Mouse (Mus musculus): Measurements from ENCODE around the gene Tspan32.

Tspan32 gene

DNA sequence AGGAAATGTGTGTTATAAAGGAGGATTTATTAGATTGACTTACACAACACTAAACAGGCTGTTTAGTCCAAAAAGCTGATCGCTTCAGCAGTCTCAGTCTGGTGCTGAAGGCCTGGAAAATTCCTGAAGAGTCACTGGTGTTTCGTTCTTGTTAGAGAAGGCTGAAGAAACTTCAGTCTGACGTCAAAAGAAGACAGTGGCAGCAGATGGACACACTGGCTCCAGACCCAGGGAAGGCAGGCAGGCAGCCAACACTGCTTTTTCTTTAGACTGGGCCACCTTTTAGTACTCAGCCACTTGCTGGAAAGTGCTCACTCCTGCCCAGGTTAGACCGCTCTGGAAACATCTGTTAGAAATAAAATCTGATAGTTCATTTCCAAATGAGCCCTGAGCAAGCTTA, 28.7 kb downstream of the Tspan32 start:
- DNase-seq (ENCODE audit: low read depth, low spot score): peak; percentile 38

DNA sequence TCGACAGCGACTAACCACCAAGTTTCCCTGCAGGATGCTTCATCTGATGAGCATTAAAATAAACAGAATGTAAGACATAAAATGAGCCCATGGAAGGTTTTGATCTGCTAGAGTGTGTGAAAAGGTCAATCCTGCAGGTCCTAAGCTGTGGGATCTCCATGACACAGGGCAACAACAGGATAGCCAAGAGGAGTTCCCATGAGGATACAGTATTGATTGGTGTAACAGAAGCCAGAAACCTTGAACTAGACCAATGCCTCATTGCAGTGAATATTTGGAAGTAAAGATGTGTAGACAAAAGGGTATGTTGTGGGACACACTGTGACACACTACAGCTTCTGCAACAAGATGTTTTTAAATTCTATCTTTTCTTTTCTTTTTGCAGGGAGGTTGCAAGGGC, 29.3 kb downstream of the Tspan32 start:
- DNase-seq (ENCODE audit: low read depth, low spot score): no peak

DNA sequence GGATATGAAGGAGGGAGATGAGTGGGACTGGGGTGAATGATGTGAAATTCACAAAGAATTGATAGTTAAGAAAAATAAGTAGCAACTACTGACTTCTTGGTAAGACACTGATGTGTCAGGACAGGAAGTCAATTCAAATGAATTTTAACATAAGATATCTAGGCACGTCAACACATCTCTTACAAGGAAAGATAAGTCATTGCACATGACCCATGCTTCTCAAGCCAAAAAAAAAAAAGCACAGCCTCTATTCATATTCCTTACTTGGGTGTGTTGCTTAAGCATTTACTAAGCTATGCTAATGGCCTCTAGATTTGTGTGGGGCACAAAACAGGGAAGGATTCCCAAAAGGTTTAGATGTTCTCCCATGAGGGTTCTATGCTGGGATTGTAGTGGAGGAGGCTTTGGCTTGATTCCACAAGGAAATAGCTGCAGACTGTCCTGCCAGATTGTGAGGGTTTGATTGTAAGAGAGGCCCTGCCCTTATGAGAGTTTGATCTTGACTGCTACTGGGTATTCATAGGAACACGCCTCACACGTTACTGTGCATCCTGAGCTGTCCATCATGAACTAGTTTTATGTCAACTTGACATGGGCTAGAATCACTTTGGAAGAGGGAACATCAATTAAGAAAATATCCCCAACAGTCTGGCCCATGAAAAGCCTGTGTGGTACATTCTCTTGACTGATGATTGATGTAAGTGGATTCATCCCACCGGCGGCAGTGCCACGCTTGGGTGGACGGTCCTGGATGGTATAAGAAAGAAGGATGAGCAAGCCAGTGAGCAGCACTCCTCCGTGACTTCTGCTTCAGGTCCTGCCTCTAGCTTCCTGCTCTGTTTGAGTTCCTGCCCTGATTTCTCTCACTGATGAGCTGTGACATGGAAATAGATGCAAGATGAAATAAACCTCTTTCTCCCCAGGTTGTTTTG, 29.9 kb downstream of the Tspan32 start:
- peak; percentile 32 for DNase-seq (ENCODE audit: low read depth, low spot score)

DNA sequence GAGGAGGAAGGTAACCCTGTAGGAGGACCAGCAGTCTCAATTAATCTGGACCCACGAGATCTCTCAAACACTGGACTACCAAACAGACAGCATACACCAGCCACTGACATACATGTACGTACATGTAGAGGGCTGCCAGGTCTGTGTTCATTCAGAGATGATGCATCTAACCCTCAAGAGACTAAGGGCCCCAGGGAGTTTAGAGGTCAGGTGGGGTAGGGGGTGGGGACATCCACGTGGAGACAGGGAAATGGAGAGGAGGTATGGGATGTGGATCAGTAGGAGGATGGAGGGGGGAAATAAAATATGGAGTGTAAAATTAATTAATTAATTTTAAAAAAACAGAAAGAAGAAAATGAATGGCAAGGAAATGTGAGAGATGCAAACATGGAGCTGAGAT, 31.9 kb downstream of the Tspan32 start:
- no peak for DNase-seq (ENCODE audit: low read depth, low spot score)

DNA sequence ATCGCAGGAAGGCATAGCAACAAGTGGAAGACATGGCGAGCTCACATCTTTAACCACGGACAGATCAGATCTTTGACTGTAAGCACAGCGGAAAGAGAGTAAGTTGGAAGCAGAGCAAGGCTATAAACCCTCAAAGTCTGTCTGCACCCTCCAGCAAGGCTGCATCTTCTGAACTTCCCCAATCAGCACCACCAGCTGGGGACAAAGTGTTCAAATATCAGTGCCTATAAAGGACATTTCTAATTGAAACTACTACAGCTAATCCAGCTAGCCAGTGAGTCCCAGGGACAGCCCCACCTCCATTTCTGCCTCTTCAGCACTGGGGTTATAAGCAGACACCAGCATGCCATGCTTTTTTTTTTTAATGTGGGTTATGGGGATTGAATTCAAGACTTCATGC, 32.5 kb downstream of the Tspan32 start:
- DNase-seq (ENCODE audit: low read depth, low spot score): no peak

- no peak for DNase-seq (ENCODE audit: low read depth, low spot score)
Observed at GRCm38 (mm10) chr7:143038174-143038931, 33.5 kb downstream of the Tspan32 start.

DNA sequence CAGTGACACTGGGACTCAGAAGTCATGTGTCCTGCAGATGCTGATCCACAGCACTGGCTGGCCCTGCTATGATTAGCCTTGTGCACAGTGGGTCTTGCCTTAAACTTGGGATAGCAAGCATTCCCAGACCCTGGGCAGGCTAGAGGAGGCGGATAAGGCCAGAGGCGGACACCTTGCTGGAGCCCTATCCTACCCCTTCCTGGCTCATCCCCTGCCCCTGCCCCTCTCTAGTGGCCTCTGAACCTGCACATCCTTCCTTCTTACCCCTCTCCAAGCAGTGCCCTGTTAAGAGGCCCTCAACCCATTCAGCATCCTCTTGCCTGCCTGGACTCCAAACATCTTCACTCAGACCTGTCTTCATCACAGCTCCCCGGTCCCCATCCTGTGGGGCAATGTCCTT, 35.7 kb downstream of the Tspan32 start:
- DNase-seq (ENCODE audit: low read depth, low spot score): no peak

- DNase-seq (ENCODE audit: low read depth, low spot score): no peak
Observed at GRCm38 (mm10) chr7:143041138-143041822, 36.4 kb downstream of the Tspan32 start.

- no peak for DNase-seq (ENCODE audit: low read depth, low spot score)
Observed at GRCm38 (mm10) chr7:143042089-143042488, 37.2 kb downstream of the Tspan32 start.

DNA sequence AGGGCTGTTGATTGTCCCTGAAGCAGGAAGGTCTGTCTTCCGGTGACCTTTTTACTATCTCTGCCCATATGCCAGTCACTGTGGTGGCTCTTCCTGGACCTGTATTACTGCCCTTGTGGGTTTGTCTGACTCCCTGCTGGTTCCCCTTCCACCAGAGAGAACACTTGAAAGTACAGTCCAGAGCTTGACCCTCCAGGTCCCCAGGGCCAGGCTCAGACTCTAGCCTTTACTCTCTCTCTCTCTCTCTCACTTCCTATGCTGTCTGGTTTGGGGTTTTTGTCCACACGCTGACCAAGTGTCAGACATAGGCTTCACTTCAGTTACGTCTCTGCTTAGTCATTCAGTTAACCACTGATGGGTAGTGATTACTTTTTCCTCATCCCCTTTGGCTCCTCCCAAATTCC, 38.1 kb downstream of the Tspan32 start:
- DNase-seq (ENCODE audit: low read depth, low spot score): peak; percentile 61

- peak; percentile 64 for DNase-seq (ENCODE audit: low read depth, low spot score)
Observed at GRCm38 (mm10) chr7:143044049-143044825, 39.4 kb downstream of the Tspan32 start.

DNA sequence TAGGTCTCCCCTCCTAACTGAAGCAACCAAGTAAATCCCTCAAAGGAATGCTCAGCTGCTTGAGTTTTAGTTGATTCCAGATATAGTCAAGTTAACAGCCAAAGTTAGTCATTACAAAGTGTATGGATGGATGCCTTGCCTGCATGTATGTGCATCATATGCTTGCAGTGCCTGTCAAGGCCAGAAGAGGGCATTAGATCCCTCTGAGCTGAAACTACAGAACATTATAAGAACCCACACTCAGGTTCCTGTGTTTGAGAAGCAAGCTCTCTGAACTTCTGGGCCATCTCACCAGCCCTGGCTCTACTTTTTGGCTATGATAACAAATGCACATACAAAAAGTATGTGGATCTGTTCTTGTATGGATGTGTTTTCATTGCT, 40.0 kb downstream of the Tspan32 start:
- no peak for DNase-seq (ENCODE audit: low read depth, low spot score)

- DNase-seq (ENCODE audit: low read depth, low spot score): no peak
Observed at GRCm38 (mm10) chr7:143046358-143046757, 41.5 kb downstream of the Tspan32 start.

GRCm38 (mm10) chr7:143049331-143049730, 44.5 kb downstream of the Tspan32 start:
- DNase-seq (ENCODE audit: low read depth, low spot score): no peak

DNA sequence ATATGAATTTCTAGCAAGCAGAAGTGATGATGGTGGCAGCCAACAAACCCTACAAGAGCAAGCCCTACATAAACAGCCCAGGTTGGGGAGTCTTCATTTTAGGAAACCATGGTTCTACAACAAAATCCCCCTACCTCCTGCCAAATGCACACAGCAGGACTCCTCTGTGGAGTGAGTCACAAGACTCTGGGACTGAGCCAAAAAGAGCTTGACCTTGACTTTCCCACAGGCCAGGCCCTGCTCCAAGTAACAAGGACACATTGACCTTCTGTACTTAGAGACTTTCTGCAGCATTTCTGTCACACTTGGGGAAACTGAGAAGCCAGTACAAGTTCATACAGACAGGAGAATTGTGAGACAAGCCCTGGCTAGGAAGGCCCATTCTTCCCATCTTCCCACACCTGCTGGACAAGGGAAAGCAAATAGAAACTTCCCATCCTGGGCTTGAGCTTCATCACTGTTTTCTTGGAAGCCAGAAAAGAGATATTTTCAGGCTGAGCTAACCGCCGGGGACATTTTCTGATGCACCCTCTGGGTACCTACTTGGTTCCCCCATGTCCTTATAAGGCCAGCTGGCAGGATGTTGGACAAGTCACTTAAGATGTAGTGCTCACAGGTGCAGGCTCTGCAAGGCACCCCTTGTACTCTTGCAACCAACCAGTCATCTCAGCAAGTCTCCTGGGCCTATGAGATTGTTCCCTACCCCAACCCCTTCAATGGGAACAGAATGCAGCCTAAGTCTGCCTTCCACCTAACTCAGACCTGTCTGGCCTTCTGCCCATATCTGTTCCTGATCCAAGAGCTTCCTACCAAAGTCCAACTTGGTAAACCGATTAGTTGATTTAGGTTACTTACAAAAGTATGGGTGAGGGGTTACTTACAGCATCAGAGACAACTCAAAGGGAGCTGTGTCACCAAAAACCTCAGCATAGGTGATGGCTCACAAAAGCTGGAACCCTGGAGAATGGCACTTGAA, 45.3 kb downstream of the Tspan32 start:
- DNase-seq (ENCODE audit: low read depth, low spot score): peak; percentile 68

DNA sequence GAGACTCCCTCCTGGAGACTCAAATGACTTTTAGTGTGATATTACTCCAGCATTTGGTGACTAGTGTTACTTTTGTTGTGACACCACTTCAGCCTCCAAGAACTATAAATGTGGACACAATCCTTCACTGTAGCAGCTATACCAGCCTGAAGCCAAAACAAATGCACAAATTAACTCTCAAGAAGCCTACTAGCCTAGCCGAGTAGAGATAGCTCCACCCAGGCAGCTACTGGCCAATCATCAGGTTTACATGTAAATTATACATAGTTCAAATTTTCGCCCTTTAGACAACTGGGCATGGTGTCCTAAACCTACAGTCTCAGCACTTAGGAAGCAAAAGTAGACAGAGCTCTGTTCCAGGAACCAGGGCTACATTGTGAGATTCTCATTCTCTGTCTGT, 46.5 kb downstream of the Tspan32 start:
- no peak for DNase-seq (ENCODE audit: low read depth, low spot score)

GRCm38 (mm10) chr7:143052626-143053007, 47.8 kb downstream of the Tspan32 start, which contains the start of gene Cd81:
Gene Cd81, plus strand, starts transcription at chr7:143052739.
- peak; percentile 69 for DNase-seq (ENCODE audit: low read depth, low spot score)

GRCm38 (mm10) chr7:143053008-143053899, 48.4 kb downstream of the Tspan32 start:
- peak; percentile 57 for DNase-seq (ENCODE audit: low read depth, low spot score)

DNA sequence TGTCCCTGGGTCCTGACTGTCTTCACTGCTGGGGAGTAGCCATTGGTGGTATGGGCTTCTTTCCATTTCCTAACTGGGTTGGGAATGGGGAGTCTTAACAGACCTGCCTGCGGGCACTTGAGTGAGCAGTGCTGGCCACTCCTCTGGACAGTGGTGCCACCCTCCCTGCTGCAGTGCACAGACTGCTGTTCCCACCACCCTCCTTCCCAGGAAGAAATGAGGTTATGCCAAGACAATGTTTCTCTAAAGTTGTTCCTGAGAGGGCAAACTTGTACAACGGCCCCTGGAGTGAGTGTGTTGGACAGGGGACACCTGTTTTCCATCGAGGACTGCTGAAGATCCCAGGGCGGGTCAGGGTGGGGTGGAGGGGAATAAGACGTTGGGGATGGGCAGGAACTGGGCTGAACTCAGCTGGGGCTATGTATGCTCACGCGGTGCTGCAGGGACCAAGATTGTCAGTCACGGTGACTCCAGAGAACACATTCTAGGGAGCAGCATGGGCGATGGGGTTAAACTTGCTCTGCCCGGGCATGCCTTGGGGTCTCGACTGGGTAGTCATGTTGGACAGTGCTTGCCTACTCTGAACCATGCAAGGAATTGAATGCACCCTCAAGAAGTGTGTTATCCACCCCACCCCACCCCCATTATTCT, 49.2 kb downstream of the Tspan32 start:
- DNase-seq (ENCODE audit: low read depth, low spot score): no peak
